Mouse (Mus musculus) hindbrain, embryonic 11.5 days (tissue): Measurements from ENCODE around the gene Sbno2. TPM values are rescaled to one million over a fixed set of nuclear protein-coding genes. Genes with fewer than 3 reads are reported as not detected.

Source experiments
- ATAC-seq: fragments of 200-750 bp; cut with Nextera tagmentation; 2 replicates; pipeline ENCODE4 v1.8.0; 2017; ENCODE audit warnings: mild to moderate bottlenecking, moderate TSS enrichment, moderate library complexity; ENCODE audit not compliant: low FRiP score
- DNase-seq: peaks from one replicate; pipeline ENCODE4 v3.0.0-alpha.2; 2015; ENCODE audit warnings: low spot score
- H3K27ac ChIP-seq: fragments of 300-500 bp; sonication (generic); 2 replicates; pipeline ENCODE4 v1.5.1; 2014; ENCODE audit warnings: mild to moderate bottlenecking, low read depth, low read length
- H3K27me3 ChIP-seq: fragments of 300-500 bp; sonication (generic); 2 replicates; pipeline ENCODE4 v1.6.1; 2014; ENCODE audit warnings: mild to moderate bottlenecking, low read length, moderate library complexity, mixed read lengths; ENCODE audit not compliant: control insufficient read depth, insufficient read depth
- H3K36me3 ChIP-seq: fragments of 300-500 bp; sonication (generic); 2 replicates; pipeline ENCODE4 v1.6.1; 2014; ENCODE audit warnings: mild to moderate bottlenecking, low read length, moderate library complexity, mixed read lengths; ENCODE audit not compliant: control insufficient read depth, insufficient read depth
- H3K4me1 ChIP-seq: fragments of 300-500 bp; sonication (generic); replicated peaks from 2 replicates; pipeline ENCODE4 v1.6.1; 2014; ENCODE audit warnings: low read length, mixed read lengths; ENCODE audit not compliant: control insufficient read depth, insufficient read depth
- H3K4me2 ChIP-seq: fragments of 300-500 bp; sonication (generic); replicated peaks from 2 replicates; pipeline ENCODE4 v1.6.1; 2014; ENCODE audit warnings: mild to moderate bottlenecking, low read depth, low read length
- H3K4me3 ChIP-seq: fragments of 300-500 bp; sonication (generic); 2 replicates; pipeline ENCODE4 v1.5.1; 2014; ENCODE audit warnings: low read depth, low read length
- H3K9ac ChIP-seq: fragments of 300-500 bp; sonication (generic); 2 replicates; pipeline ENCODE4 v1.6.1; 2014; ENCODE audit warnings: low read depth, low read length
- H3K9me3 ChIP-seq: fragments of 300-500 bp; sonication (generic); 2 replicates; pipeline ENCODE4 v1.6.1; 2016; ENCODE audit warnings: low read length; ENCODE audit not compliant: control insufficient read depth
- WGBS: fragments of 180-500 bp; shearing (Covaris S2); extraction: QIAGEN DNeasy Blood & Tissue Kit; methylation state at CpG from one replicate; pipeline ENCODE4 v1.1.7; 2014; 5-methylcytosine and 5-hydroxymethylcytosine counted together
- polyA plus RNA-seq: library from polyadenylated mRNA; unstranded; fragments of >200 nt; fragmentation: Nextera tagmentation; extraction: Ambion mirVana; gene quantifications from 2 replicates; pipeline ENCODE4 v1.2.1, GENCODE M21; 2014

Gene Sbno2
- polyA plus RNA-seq, 1 experiment from 2014 or later: 9.5 TPM

- Histone ChIP-seq H3K36me3 (peaks cover 9% of the 10 kb centered on the region; the same call in 1 of the 2 replicates), H3K9me3 (no peaks in the 10 kb centered on the region), H3K27me3 (no peaks in the 10 kb centered on the region), H3K4me3 (no peak overlapping the region), H3K9ac (no peak overlapping the region), H3K4me1 (peaks cover 6% of the 10 kb centered on the region), H3K4me2 (no peak overlapping the region), H3K27ac (no peak overlapping the region)
- DNase-seq (no peak), ATAC-seq (no peak)
- 95% methylated on average over 13 of the region's 13 CpGs for WGBS
Measured at GRCm38 (mm10) chr10:80036832-80037231, 68.5 kb downstream of the Sbno2 start.

DNA sequence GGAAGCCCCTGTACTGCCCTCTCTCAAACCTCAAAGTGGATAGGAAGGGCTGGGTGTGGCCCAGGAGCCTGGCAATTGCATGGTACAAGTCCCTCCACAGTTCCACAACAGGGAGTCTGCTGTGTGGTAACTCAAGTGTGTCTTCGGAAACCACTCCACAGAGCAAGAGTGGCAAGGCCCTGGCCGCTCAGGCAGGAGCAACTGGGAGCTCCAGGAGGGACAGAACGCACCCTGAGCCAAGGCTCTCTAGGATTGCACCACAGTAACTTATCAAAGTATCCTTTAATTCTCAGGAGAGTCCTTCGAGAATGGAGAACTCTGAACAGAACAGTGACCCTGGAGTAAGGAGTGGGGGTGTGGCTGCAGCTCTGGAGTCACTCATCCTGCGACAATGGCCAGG lies 69.7 kb downstream of the Sbno2 start:
- H3K4me1 ChIP-seq: peaks cover 6% of the 10 kb centered on the region
- H3K4me3 ChIP-seq: no peak overlapping the region
- no peaks in the 10 kb centered on the region for H3K9me3 ChIP-seq
- ATAC-seq (no peak), DNase-seq (no peak)
- H3K9ac ChIP-seq: peak overlapping the region; percentile 23; the same call in 1 of the 2 replicates
- whole genome bisulfite sequencing: 93% methylated on average over 5 of the region's 5 CpGs
- H3K27me3 ChIP-seq: no peaks in the 10 kb centered on the region
- peaks cover 9% of the 10 kb centered on the region; the same call in 1 of the 2 replicates for H3K36me3 ChIP-seq
- no peak overlapping the region for H3K27ac ChIP-seq
- H3K4me2 ChIP-seq: no peak overlapping the region

DNA sequence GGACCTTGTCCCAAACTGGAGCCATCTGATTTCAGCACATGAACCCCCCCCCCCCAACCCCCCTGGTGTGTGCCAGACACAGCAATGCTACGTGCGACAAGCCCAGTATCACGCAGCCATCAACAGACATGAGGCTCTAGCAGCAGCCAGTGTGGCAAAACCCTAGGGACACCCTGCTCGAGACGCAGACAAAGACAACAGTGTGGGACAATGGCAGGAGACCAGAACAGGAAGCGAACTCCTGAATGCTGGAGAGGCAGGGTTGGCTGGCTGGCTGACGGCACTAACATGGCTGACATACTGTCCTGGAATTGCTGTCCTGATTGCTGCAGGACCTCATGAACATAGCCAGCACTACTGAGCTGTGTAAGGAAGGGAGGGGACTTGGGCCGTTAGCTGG lies 70.2 kb downstream of the Sbno2 start:
- Histone ChIP-seq H3K4me1 (peaks cover 6% of the 10 kb centered on the region), H3K27me3 (no peaks in the 10 kb centered on the region), H3K36me3 (peaks cover 9% of the 10 kb centered on the region; the same call in 1 of the 2 replicates), H3K9me3 (no peaks in the 10 kb centered on the region), H3K4me2 (no peak overlapping the region), H3K9ac (peak overlapping the region; percentile 23; the same call in 1 of the 2 replicates), H3K4me3 (no peak overlapping the region), H3K27ac (no peak overlapping the region)
- DNase-seq (no peak), ATAC-seq (no peak)
- 69% methylated on average over 8 of the region's 8 CpGs for whole genome bisulfite sequencing

DNA sequence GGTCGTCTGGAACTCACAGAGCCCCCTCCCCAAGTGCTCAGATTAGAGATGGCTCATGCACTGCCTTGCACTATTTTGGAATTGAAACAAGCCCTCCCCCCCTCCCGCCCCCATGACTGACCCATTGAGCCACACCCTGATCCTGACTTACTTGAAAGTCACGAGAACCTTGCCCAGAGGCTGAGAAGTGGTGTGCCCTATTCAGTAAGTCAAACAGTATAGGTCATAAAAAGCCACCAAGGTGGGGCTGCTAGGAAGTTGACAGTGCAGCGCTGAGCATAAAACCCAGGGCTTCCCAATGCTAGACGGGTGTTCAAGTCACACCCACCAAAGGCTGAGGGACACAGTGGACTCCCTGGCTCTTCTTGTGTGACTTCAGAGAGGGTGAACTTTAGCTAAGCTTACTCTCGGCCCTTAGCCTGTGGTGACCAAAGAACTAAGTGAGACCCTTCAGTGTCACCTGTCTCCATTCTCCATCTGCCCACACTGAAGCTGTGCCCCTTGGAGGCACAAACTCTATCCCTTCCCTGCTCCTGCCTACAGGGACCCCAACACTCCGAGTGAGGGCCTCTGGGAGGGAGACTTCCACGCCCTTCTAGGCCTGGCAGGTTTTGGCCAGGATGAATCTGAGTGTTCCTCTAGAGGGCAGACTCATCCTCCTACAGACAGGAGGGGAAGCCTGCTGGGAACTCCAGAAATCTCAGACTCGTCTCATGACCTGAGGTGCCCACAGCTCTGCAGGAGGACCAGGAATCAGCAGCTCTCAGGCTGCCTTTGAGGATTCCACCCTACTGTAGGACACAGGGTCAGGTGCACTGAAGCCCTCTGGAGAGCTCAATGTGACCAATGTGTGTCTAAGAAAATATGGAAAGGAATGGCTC lies 71.6 kb downstream of the Sbno2 start:
- H3K27me3 ChIP-seq: no peaks in the 10 kb centered on the region
- no peaks in the 10 kb centered on the region for H3K9me3 ChIP-seq
- WGBS: 49% methylated on average over 9 of the region's 9 CpGs
- DNase-seq (no peak), ATAC-seq (no peak; the same call in 1 of the 2 replicates)
- no peak overlapping the region for H3K4me3 ChIP-seq
- peaks cover 6% of the 10 kb centered on the region for H3K4me1 ChIP-seq
- H3K9ac ChIP-seq: no peak overlapping the region
- H3K4me2 ChIP-seq: no peak overlapping the region
- H3K27ac ChIP-seq: no peak overlapping the region
- H3K36me3 ChIP-seq: peaks cover 9% of the 10 kb centered on the region; the same call in 1 of the 2 replicates

- no peak for DNase-seq
- 73% methylated on average over 5 of the region's 5 CpGs for WGBS
- Histone ChIP-seq H3K9ac (no peak overlapping the region), H3K4me2 (no peak overlapping the region), H3K27me3 (no peaks in the 10 kb centered on the region), H3K36me3 (peaks cover 9% of the 10 kb centered on the region; the same call in 1 of the 2 replicates), H3K9me3 (no peaks in the 10 kb centered on the region), H3K4me1 (no peaks in the 10 kb centered on the region), H3K4me3 (no peak overlapping the region), H3K27ac (peak overlapping the region; percentile 18; the same call in 1 of the 2 replicates)
- ATAC-seq: no peak
Measured at GRCm38 (mm10) chr10:80032799-80033480, 72.4 kb downstream of the Sbno2 start.

GRCm38 (mm10) chr10:80030736-80031135 lies 74.6 kb downstream of the Sbno2 start:
- H3K36me3 ChIP-seq: peaks cover 6% of the 10 kb centered on the region; the same call in 1 of the 2 replicates
- H3K27ac ChIP-seq: no peak overlapping the region
- H3K9ac ChIP-seq: peak overlapping the region; percentile 31; the same call in 1 of the 2 replicates
- DNase-seq: no peak
- ATAC-seq: no peak
- 91% methylated on average over 17 of the region's 17 CpGs for WGBS
- no peaks in the 10 kb centered on the region for H3K27me3 ChIP-seq
- no peak overlapping the region for H3K4me3 ChIP-seq
- no peaks in the 10 kb centered on the region for H3K4me1 ChIP-seq
- H3K4me2 ChIP-seq: no peak overlapping the region
- H3K9me3 ChIP-seq: no peaks in the 10 kb centered on the region

DNA sequence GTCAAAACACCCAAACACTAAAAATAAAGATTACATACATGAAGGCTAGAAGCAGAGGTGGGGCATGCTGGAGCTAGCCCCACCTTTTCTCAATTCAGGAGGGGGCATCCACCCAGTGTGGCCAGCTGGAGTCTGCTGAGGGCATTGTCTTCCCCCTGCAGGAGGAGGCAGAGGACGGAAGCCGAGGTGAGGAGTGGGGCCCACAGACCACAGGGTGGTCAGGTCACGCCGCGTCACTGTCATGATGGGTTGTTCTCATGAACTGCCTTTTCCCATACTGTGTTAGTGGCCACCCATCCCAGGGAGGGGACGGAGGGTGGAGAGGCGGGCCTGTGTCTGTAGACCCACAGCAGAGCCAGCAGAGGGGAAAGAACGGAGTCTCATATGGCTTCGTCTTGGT lies 75.2 kb downstream of the Sbno2 start:
- Histone ChIP-seq H3K4me3 (no peak overlapping the region), H3K36me3 (peaks cover under 1% of the 10 kb centered on the region; the same call in 1 of the 2 replicates), H3K9me3 (no peaks in the 10 kb centered on the region), H3K9ac (no peak overlapping the region), H3K4me2 (no peak overlapping the region), H3K4me1 (no peaks in the 10 kb centered on the region), H3K27me3 (no peaks in the 10 kb centered on the region), H3K27ac (no peak overlapping the region)
- no peak for ATAC-seq
- 89% methylated on average over 9 of the region's 9 CpGs for WGBS
- no peak for DNase-seq

DNA sequence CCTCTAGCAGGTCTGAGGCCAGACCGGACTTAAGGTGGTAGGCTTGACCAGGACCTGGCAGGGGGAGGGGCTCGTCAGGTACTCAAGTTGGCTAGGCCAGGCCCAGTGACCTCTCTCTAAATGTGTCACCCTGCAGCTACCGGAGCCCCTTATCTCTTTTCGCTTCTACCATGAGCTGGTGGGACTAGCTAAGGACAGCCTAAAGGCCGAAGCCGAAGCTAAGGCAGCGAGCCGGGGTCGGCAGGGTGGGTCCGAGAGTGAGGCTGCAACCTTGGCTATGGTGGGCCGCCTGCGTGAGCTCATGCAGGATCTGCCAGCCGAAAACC lies 76.9 kb downstream of the Sbno2 start:
- no peak overlapping the region for H3K4me2 ChIP-seq
- 95% methylated on average over 13 of the region's 13 CpGs for WGBS

More for the DNA sequence above, 76.9 kb downstream of the Sbno2 start:
- no peaks in the 10 kb centered on the region for H3K4me1 ChIP-seq
- DNase-seq (no peak), ATAC-seq (no peak)
- H3K9me3 ChIP-seq: no peaks in the 10 kb centered on the region
- H3K4me3 ChIP-seq: no peak overlapping the region
- H3K27me3 ChIP-seq: no peaks in the 10 kb centered on the region
- H3K9ac ChIP-seq: no peak overlapping the region
- no peak overlapping the region for H3K27ac ChIP-seq
- H3K36me3 ChIP-seq: no peaks in the 10 kb centered on the region
